Mouse (Mus musculus): Measurements from ENCODE around the gene Prdx2.

DNA sequence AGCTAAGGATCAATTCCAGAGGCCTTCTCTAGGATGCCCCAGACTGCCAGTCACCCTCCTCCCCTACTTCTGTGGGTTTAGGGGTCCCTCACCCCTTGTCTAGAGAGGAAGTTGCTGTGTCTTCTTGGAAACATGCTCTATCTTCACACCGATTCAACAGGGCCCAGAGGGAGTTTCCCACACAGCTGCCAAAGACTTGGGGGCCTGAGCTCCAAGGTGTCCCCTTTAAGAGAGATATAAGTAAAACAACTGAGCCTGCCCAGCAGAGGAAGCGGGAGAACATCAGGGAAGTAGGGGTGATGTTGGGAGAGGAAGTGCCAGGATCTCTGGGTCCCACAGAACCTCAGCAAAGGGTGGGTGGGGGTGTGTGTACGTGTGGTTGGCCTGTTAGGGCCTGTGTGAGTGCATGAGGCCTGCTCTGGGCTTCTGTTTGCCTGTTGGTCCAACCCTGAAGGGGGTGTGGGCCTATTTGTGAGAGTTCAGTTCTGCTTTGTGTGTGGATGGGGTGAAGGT, 13.2 kb downstream of the Prdx2 start:
- TF ChIP-seq EP300 (IDR thresholded peaks at IDR 0.05; ENCODE audit: insufficient read depth, low read depth, low read length) (no peak), CTCF (IDR thresholded peaks at IDR 0.05) (no peak), POLR2A (IDR thresholded peaks at IDR 0.05; ENCODE audit: insufficient read depth, low read depth, low read length) (no peak)
